Mouse (Mus musculus) right cerebral cortex, postnatal 25 days (tissue): ENCODE measurements around the gene H2bfm.
"Not testable (repeated sequence)": the region's sequence is repeated elsewhere in the genome, so short reads cannot be mapped to it uniquely, and the experiment has no call there.

Experiments used
- DNase-seq: peaks from one replicate; pipeline ENCODE4 v3.0.0; 2022

The H2bfm gene

GRCm38 (mm10) chrX:136927031-136927430 lies at the start of gene H2bfm:
TSS of gene H2bfm (plus strand) at chrX:136927325.
- DNase-seq: no peak

- DNase-seq: no peak
These were observed 31.4 kb upstream of the H2bfm start for GRCm38 (mm10) chrX:136895757-136896156.

GRCm38 (mm10) chrX:136904369-136904768 lies 22.8 kb upstream of the H2bfm start:
- no peak for DNase-seq

- DNase-seq: no peak
These were observed 1.3 kb upstream of the H2bfm start for GRCm38 (mm10) chrX:136925863-136926262.

GRCm38 (mm10) chrX:136937985-136938384 lies 10.9 kb downstream of the H2bfm start:
- no peak for DNase-seq

- peak; percentile 70 for DNase-seq
These were observed 30.6 kb downstream of the H2bfm start for GRCm38 (mm10) chrX:136957583-136958279.

GRCm38 (mm10) chrX:136958300-136958699 lies 31.2 kb downstream of the H2bfm start:
- DNase-seq: not testable (repeated sequence)

GRCm38 (mm10) chrX:136959688-136960087 lies 32.6 kb downstream of the H2bfm start:
- no peak for DNase-seq

- DNase-seq: not testable (repeated sequence)
These were observed 48.3 kb downstream of the H2bfm start, which contains the start of gene Tmsb15b2 for GRCm38 (mm10) chrX:136975397-136975796. TSS of gene Tmsb15b2 (minus strand) at chrX:136975497.

- peak; percentile 72 for DNase-seq
These were observed 49.4 kb downstream of the H2bfm start, which contains the start of the genes Tmsb15l and Tmsb15b1 for GRCm38 (mm10) chrX:136976424-136977084. TSS of gene Tmsb15l (minus strand) at chrX:136976869. TSS of gene Tmsb15b1 (minus strand) at chrX:136976874.
